Mouse (Mus musculus) ovary, postnatal 14 days (tissue): ENCODE data around the gene Vmn1r152.
"Not testable (repeated sequence)": the region's sequence is repeated elsewhere in the genome, so short reads cannot be mapped to it uniquely, and the experiment has no call there.

Experiments
- DNase-seq: peaks from one replicate; pipeline ENCODE4 v3.0.0; 2022; ENCODE audit warnings: low spot score

The Vmn1r152 gene

GRCm38 (mm10) chr7:22522667-22523066, at the start of gene Vmn1r152:
TSS of gene Vmn1r152 (plus strand) at chr7:22522967.
- not testable (repeated sequence) for DNase-seq

GRCm38 (mm10) chr7:22499578-22499977, 23.2 kb upstream of the Vmn1r152 start, which contains the start of gene Vmn1r151:
TSS of gene Vmn1r151 (minus strand) at chr7:22499678.
- not testable (repeated sequence) for DNase-seq

- not testable (repeated sequence) for DNase-seq
Measured at GRCm38 (mm10) chr7:22534787-22535186, 12.0 kb downstream of the Vmn1r152 start, which contains the start of gene Gm8677. TSS of gene Gm8677 (minus strand) at chr7:22534887.

DNA sequence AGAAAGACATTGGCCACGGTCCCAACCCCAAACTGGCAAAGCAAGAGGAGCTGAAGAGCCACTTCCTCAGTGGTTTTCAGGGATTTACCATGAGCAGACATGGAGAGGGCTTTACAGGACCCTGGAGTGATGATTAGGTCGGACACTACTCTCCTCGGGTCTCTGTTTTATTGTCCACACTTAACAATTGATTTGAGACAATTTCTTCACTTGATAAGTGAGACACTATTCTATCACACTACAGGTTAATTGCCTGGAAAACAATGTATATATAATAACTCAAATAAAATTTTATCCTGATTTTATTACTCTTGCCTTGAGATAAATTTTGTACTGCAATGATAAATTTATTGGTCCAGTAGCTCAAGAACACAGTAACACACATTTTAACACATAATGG, 42.5 kb downstream of the Vmn1r152 start, which contains the start of gene Gm4201:
TSS of gene Gm4201 (minus strand) at position 101 of the 400 bp plus-strand sequence.
- not testable (repeated sequence) for DNase-seq
